Mouse (Mus musculus) stomach, postnatal 0 days (tissue): ENCODE data around the gene Astn1. TPM values are rescaled to one million over a fixed set of nuclear protein-coding genes. Genes with fewer than 3 reads are reported as not detected.

Experiments
- ATAC-seq: fragments of 200-750 bp; cut with Nextera tagmentation; 2 replicates; pipeline ENCODE4 v1.8.0; 2017; ENCODE audit not compliant: low FRiP score, low TSS enrichment
- DNase-seq: peaks from one replicate; pipeline ENCODE4 v3.0.0-alpha.2; 2016; ENCODE audit warnings: low spot score
- H3K27ac ChIP-seq: fragments of 300-500 bp; sonication (generic); replicated peaks from 2 replicates; pipeline ENCODE4 v1.5.1; 2014; ENCODE audit warnings: mild to moderate bottlenecking, control low read depth
- H3K27me3 ChIP-seq: fragments of 300-500 bp; sonication (generic); 2 replicates; pipeline ENCODE4 v1.6.1; 2014; ENCODE audit warnings: low read length; ENCODE audit not compliant: control insufficient read depth, insufficient read depth
- H3K36me3 ChIP-seq: fragments of 300-500 bp; sonication (generic); 2 replicates; pipeline ENCODE4 v1.6.1; 2014; ENCODE audit warnings: low read length, mixed read lengths; ENCODE audit not compliant: control insufficient read depth, insufficient read depth
- H3K4me1 ChIP-seq: fragments of 300-500 bp; sonication (generic); replicated peaks from 2 replicates; pipeline ENCODE4 v1.6.1; 2014; ENCODE audit warnings: antibody characterized with exemption; ENCODE audit not compliant: control insufficient read depth, insufficient read depth
- H3K4me2 ChIP-seq: fragments of 300-500 bp; sonication (generic); replicated peaks from 2 replicates; pipeline ENCODE4 v1.6.1; 2014; ENCODE audit warnings: low read depth, mild to moderate bottlenecking, control low read depth, moderate library complexity
- H3K4me3 ChIP-seq: fragments of 300-500 bp; sonication (generic); 2 replicates; pipeline ENCODE4 v1.5.1; 2014; ENCODE audit warnings: low read depth, low read length, control low read depth
- H3K9ac ChIP-seq: fragments of 300-500 bp; sonication (generic); 2 replicates; pipeline ENCODE4 v1.6.1; 2014; ENCODE audit warnings: mild to moderate bottlenecking, low read length, control low read depth, mixed read lengths
- H3K9me3 ChIP-seq: fragments of 300-500 bp; sonication (generic); 2 replicates; pipeline ENCODE4 v1.6.1; 2016; ENCODE audit warnings: low read length; ENCODE audit not compliant: control insufficient read depth
- CTCF ChIP-seq: IDR thresholded peaks from 2 replicates; pipeline ENCODE4 v1.5.1; 2016; ENCODE audit warnings: antibody characterized with exemption, low read depth, mild to moderate bottlenecking, moderate library complexity
- EP300 ChIP-seq: optimal IDR thresholded peaks from 2 replicates; pipeline ENCODE3; 2016; ENCODE audit warnings: antibody characterized with exemption
- WGBS: fragments of 180-500 bp; shearing (Covaris S2); extraction: QIAGEN DNeasy Blood & Tissue Kit; methylation state at CpG from one replicate; pipeline ENCODE4 v1.1.7; 2014; 5-methylcytosine and 5-hydroxymethylcytosine counted together
- polyA plus RNA-seq: library from polyadenylated mRNA; unstranded; fragments of >200 nt; fragmentation: Nextera tagmentation; extraction: Ambion mirVana; gene quantifications from 2 replicates; pipeline ENCODE4 v1.2.1, GENCODE M21; 2015

Gene Astn1
- polyA plus RNA-seq, 1 experiment from 2014 or later, result 0.47 TPM

GRCm38 (mm10) chr1:158545095-158545494 is 183.0 kb downstream of the Astn1 start:
- no peaks in the 10 kb centered on the region for H3K4me1 ChIP-seq
- no peak overlapping the region for H3K4me2 ChIP-seq
- no peaks in the 10 kb centered on the region for H3K9me3 ChIP-seq
- H3K27me3 ChIP-seq, result no peaks in the 10 kb centered on the region
- TF ChIP-seq CTCF, result no peak
- TF ChIP-seq EP300, result no peak
- H3K4me3 ChIP-seq, result no peak overlapping the region
- 71% methylated on average over 4 of the region's 4 CpGs for WGBS
- no peak overlapping the region for H3K27ac ChIP-seq
- DNase-seq, result no peak
- no peak for ATAC-seq
- no peak overlapping the region for H3K9ac ChIP-seq
- no peaks in the 10 kb centered on the region for H3K36me3 ChIP-seq

GRCm38 (mm10) chr1:158546513-158546912 is 184.4 kb downstream of the Astn1 start:
- no peak for DNase-seq
- no peaks in the 10 kb centered on the region for H3K9me3 ChIP-seq
- H3K4me2 ChIP-seq, result no peak overlapping the region
- H3K27me3 ChIP-seq, result no peaks in the 10 kb centered on the region
- no peak overlapping the region for H3K27ac ChIP-seq
- no peak overlapping the region for H3K4me3 ChIP-seq
- no peak for ATAC-seq
- H3K36me3 ChIP-seq, result no peaks in the 10 kb centered on the region
- WGBS, result 63% methylated on average over 4 of the region's 4 CpGs
- H3K4me1 ChIP-seq, result no peaks in the 10 kb centered on the region
- no peak overlapping the region for H3K9ac ChIP-seq
- TF ChIP-seq EP300 (no peak), CTCF (no peak)

- WGBS, result 45% methylated on average over 3 of the region's 3 CpGs
- TF ChIP-seq EP300, result no peak
- Histone ChIP-seq H3K4me1 (no peaks in the 10 kb centered on the region), H3K27me3 (no peaks in the 10 kb centered on the region), H3K27ac (no peak overlapping the region), H3K9ac (no peak overlapping the region), H3K4me2 (no peak overlapping the region), H3K36me3 (no peaks in the 10 kb centered on the region), H3K4me3 (no peak overlapping the region), H3K9me3 (no peaks in the 10 kb centered on the region)
- no peak for DNase-seq
- ATAC-seq, result no peak
Measured at GRCm38 (mm10) chr1:158547592-158548211, 185.6 kb downstream of the Astn1 start.

- Histone ChIP-seq H3K4me2 (no peak overlapping the region), H3K4me1 (no peaks in the 10 kb centered on the region), H3K9ac (no peak overlapping the region), H3K9me3 (no peaks in the 10 kb centered on the region), H3K36me3 (no peaks in the 10 kb centered on the region), H3K27ac (no peak overlapping the region), H3K27me3 (no peaks in the 10 kb centered on the region), H3K4me3 (no peak overlapping the region)
- WGBS, result 86% methylated on average over 8 of the region's 8 CpGs
- ATAC-seq, result no peak
- no peak for DNase-seq
- TF ChIP-seq CTCF (no peak), EP300 (no peak)
Measured at GRCm38 (mm10) chr1:158548319-158548718, 186.2 kb downstream of the Astn1 start.

- no peak overlapping the region for H3K9ac ChIP-seq
- H3K9me3 ChIP-seq, result no peaks in the 10 kb centered on the region
- H3K36me3 ChIP-seq, result no peaks in the 10 kb centered on the region
- H3K27ac ChIP-seq, result no peak overlapping the region
- no peak overlapping the region for H3K4me3 ChIP-seq
- no peak overlapping the region for H3K4me2 ChIP-seq
- no peaks in the 10 kb centered on the region for H3K27me3 ChIP-seq
- no peaks in the 10 kb centered on the region for H3K4me1 ChIP-seq
- TF ChIP-seq CTCF, result no peak
- no peak for TF ChIP-seq EP300
- DNase-seq, result no peak
- 88% methylated on average over 2 of the region's 2 CpGs for WGBS
- ATAC-seq, result no peak
Measured at GRCm38 (mm10) chr1:158549616-158550015, 187.5 kb downstream of the Astn1 start.

GRCm38 (mm10) chr1:158551951-158552350 is 189.9 kb downstream of the Astn1 start:
- H3K4me2 ChIP-seq, result no peak overlapping the region
- no peaks in the 10 kb centered on the region for H3K36me3 ChIP-seq
- no peaks in the 10 kb centered on the region for H3K9me3 ChIP-seq
- DNase-seq, result no peak
- no peak for ATAC-seq
- H3K27ac ChIP-seq, result no peak overlapping the region
- 53% methylated on average over 6 of the region's 6 CpGs for WGBS
- no peaks in the 10 kb centered on the region for H3K27me3 ChIP-seq
- TF ChIP-seq EP300, result no peak
- no peak for TF ChIP-seq CTCF
- H3K4me1 ChIP-seq, result no peaks in the 10 kb centered on the region
- H3K9ac ChIP-seq, result no peak overlapping the region
- no peak overlapping the region for H3K4me3 ChIP-seq
